Mouse (Mus musculus): Measurements from ENCODE around the gene Ybx3. TPM values are rescaled to one million over a fixed set of nuclear protein-coding genes. Genes with fewer than 3 reads are reported as not detected.
A peak's percentile ranks its signal among the peaks of the same experiment; 100 is the strongest.

Gene Ybx3
- 42.6 and 46.3 TPM in 2 replicates for total RNA-seq (2017)

DNA sequence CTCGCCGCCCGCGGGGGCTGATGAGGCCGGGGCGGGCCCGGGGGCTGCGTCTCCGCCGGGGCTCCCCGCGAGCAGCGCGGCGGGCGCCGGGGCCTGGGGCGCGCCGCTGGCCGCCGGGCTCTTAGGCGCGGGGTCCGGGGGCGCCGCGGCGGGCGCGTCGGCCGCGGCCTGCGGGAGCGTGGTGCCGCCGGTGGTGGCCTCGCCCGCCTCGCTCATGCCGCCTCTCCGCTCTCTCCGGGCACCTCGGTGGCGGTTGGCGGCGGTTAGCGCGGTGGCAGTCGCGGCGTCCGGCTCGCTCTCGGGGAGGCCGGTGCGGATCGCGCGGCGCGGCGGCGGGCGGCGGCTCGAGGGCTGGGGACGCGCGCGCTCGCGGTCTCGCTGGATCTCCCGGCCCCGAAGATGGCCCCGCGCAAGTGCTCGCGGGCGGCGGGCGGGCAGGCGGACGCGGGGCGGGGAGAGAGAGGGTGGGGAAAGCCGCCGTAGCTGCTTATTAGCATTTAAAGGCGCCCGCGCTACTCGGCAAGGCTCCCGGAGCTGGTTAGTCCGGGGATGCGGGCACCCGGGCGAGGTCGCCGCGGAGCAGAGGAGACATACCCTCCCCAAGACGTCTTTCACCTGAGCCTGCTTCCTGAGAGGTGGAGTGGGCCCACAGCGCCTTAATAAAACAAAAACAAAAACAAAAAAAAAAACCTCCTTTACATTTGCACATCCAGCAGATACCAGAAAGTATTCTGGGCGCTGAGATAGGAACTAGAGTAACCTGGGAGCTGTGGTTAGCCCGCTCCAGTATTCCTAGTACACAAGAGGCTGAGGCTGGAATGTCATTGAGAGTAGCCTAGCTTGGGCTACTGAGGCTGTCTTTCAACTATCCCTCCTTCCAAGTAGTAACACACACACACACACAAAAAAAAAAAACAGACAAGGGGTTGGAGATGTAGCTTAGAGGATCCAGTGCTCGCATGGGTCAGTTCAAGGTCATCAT, at the start of gene Ybx3:
TSS of gene Ybx3 (minus strand) at position 437 of the 982 bp plus-strand sequence.
- ATAC-seq (ENCODE audit: extremely low read depth, insufficient number of reproducible peaks, low FRiP score, poor library complexity, severe bottlenecking) = peak; percentile 57

DNA sequence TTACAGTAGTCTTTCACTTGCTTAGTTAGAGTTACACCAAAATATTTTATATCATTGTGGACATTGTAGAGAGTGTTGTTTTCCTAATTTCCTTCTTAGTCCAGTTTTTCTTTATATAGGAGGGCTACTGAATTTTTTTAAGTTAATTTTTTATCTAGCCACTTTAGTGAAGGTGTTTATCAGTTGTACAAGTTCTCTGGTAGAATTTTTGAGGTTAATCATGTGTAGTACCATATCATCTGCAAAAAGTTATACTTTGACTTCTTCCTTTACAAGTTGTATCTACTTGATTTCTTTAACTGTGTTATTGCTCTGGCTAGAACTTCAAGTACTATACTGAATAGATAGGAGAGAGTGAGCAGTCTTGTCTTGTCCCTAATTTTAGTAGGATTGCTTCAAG, 48.4 kb upstream of the Ybx3 start:
- ATAC-seq (ENCODE audit: extremely low read depth, insufficient number of reproducible peaks, low FRiP score, poor library complexity, severe bottlenecking) = no peak

DNA sequence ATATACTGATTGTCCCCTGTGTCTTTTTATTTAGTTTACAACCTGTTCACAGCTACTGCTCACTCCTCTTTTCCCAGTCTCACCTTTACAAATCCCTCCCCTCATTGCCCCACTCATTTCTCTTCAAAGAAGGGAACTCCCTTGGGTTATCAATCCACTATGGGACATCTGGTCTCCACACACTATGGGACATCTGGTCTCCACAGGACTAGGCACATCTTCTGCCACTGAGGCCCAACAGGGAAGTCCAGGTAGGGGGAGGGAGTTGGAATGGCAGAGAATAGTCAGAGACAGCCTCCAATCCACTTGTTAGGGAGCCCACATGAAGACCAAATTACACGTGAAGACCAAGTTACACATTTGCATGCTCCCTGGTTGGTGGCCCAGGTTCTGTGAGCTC, 45.8 kb upstream of the Ybx3 start:
- ATAC-seq (ENCODE audit: extremely low read depth, insufficient number of reproducible peaks, low FRiP score, poor library complexity, severe bottlenecking) = no peak

DNA sequence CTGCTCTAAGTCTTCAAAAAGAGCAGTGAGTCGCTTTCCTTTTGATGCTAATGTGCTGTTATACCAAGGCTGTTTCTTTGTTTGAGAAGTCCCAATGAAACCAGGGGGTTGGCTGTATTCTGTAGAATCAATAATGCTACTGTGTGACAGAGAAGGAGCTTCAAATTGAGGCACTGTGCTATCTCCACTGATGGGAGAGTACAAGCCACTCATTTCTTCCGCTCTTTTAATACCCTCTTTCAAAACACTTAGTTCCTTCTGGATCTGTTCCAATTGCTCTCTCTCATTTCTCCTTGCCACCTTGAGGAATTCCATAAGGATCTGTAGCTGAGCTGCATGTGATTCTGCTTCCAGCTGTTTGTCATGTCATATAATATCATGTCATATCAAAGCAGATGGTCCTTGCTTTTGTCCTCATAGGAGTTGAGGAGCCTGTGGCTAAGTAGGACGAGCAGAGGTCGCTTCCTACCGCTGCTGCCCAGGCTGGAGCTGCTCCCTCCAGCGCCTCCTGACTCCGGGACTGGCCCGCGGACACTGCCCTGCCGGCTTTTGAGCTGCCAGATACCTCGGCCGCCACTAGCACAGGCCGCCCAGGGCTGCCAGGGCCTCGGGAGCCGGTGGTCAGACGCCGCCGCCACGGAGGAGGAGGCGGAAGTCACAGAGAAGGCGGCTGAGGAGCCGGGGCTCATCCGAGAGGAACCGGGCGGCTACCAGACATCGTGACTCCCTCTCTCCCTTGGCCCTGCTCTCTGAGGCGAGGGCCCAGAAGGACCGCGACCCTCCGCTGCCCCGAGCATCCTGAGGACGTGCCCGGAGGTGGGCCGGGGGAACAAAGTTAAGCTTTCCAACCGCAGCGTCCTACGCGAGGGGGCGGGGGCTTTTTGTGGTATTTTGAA, 45.1 kb upstream of the Ybx3 start:
- peak; percentile 23; the same call in 1 of the 2 replicates for ATAC-seq (ENCODE audit: extremely low read depth, insufficient number of reproducible peaks, low FRiP score, poor library complexity, severe bottlenecking)

- ATAC-seq (ENCODE audit: extremely low read depth, insufficient number of reproducible peaks, low FRiP score, poor library complexity, severe bottlenecking) = peak; percentile 23; the same call in 1 of the 2 replicates
These were observed 33.3 kb upstream of the Ybx3 start for GRCm38 (mm10) chr6:131421572-131421971.

GRCm38 (mm10) chr6:131419614-131420013, 31.3 kb upstream of the Ybx3 start:
- ATAC-seq (ENCODE audit: extremely low read depth, insufficient number of reproducible peaks, low FRiP score, poor library complexity, severe bottlenecking) = no peak

DNA sequence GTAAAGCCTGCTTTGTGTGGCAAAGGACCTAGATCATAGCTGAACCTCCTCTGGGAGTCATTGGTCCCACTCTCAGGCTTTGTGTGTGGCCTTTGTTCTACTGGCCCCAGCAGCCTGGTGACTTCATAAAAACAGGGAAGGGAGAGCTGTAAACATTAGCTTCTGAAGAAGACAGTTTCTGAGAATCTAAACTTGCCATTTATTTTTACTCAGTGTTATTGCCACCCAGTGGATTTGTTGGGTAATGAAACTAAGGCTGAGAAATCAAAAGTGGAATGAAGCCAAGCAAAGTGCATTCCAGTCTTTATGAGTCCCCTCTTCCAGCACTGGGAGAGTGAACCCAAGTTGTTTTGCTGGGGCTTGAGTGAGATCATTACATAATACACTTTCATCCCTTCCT, 30.5 kb upstream of the Ybx3 start:
- ATAC-seq (ENCODE audit: extremely low read depth, insufficient number of reproducible peaks, low FRiP score, poor library complexity, severe bottlenecking) = no peak

- no peak for ATAC-seq (ENCODE audit: extremely low read depth, insufficient number of reproducible peaks, low FRiP score, poor library complexity, severe bottlenecking)
These were observed 23.0 kb upstream of the Ybx3 start for GRCm38 (mm10) chr6:131411116-131411843.

DNA sequence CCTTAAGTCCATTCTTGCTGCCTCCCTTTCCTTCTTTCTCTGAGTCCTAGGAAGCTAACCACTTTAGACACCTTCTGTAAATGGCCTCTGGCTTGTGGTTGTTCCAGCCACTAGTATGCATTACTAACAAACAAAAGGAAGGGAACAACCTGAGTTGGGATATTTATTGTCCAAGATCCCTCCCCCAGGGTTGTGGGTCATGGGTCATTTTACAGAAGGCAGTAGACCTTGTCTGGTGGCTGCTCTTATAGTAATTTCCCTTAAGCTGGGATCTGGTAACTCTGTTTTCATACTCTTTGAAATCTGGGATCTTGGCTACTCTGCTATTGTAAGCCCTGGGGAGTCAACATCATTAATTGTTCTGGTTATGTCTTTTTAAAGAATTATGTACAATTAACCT, 18.7 kb upstream of the Ybx3 start:
- ATAC-seq (ENCODE audit: extremely low read depth, insufficient number of reproducible peaks, low FRiP score, poor library complexity, severe bottlenecking) = no peak

DNA sequence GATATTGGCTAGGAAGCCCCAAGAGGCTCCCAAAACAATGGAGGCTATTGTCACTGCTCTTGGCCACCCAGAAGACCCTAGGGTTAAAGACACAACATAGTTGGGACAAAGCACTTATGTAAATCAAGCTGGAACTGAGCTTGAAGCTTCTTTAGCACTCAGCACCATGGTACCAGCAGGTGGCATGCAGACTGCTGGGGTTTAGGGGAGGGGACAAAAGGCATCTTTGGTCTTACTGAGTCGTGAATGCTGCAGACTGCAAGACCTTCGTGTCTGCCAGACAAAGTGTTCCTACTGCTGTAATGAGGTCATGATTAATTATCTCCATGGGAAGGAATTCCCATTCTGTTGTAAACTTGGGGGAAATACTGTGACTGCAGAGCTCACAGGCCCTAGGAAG, 17.6 kb upstream of the Ybx3 start:
- no peak for ATAC-seq (ENCODE audit: extremely low read depth, insufficient number of reproducible peaks, low FRiP score, poor library complexity, severe bottlenecking)

- no peak for ATAC-seq (ENCODE audit: extremely low read depth, insufficient number of reproducible peaks, low FRiP score, poor library complexity, severe bottlenecking)
These were observed 16.9 kb upstream of the Ybx3 start for GRCm38 (mm10) chr6:131405174-131405573.

DNA sequence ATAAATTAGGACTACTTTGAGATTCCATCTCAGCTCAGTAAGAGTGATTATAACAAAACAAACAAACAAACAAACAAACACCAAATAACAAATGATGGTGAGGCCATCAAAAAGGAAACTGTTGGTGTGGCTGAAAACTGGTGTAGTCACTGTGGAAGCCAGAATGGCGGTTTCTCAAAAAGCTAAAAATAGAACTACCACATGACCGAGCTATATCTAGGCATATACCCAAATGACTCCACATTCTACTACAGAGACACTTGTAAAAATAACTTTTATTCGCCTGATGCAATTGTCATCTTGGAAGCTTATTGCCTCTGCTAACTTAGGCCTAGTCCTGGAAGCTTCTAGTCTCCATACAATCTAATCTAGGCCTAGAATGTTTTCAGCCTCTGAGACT, 16.0 kb upstream of the Ybx3 start:
- no peak for ATAC-seq (ENCODE audit: extremely low read depth, insufficient number of reproducible peaks, low FRiP score, poor library complexity, severe bottlenecking)

GRCm38 (mm10) chr6:131403036-131403435, 14.8 kb upstream of the Ybx3 start:
- ATAC-seq (ENCODE audit: extremely low read depth, insufficient number of reproducible peaks, low FRiP score, poor library complexity, severe bottlenecking) = no peak

GRCm38 (mm10) chr6:131402606-131403005, 14.3 kb upstream of the Ybx3 start:
- ATAC-seq (ENCODE audit: extremely low read depth, insufficient number of reproducible peaks, low FRiP score, poor library complexity, severe bottlenecking) = no peak

GRCm38 (mm10) chr6:131401259-131401658, 13.0 kb upstream of the Ybx3 start:
- no peak for ATAC-seq (ENCODE audit: extremely low read depth, insufficient number of reproducible peaks, low FRiP score, poor library complexity, severe bottlenecking)

GRCm38 (mm10) chr6:131396650-131397049, 8.4 kb upstream of the Ybx3 start:
- ATAC-seq (ENCODE audit: extremely low read depth, insufficient number of reproducible peaks, low FRiP score, poor library complexity, severe bottlenecking) = no peak

DNA sequence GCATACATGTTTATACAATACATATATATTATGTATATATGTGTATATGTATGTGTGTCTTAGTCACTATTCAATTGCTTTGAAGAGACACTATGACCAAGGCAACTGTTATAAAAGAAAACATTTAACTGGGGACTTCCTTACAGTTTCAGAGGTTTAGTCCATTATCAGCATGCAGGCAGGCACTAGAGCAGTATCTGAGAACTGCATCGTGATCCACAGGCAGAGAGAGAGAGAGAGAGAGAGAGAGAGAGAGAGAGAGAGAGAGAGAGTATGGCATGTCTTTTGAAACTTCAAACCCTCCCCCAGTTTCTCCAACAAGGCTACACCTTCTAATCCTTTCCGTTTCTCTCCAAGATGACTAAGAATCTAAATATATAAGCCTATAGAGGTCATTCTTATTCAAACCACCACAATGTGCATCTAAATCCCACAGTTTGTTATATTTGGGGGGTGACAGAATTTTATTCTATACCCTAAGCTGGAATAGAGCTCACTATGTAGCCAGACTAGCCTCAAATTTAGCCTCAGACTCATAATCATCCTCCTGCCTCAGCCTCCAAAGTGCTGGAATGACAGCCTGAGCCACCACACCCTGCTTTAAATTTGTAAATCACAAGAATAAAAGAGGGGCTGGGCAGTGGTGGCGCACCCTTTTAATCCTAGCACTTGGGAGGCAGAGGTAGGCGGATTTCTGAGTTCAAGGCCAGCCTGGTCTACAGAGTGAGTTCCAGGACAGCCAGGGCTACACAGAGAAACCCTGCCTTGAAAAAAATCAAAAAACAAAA, 5.8 kb upstream of the Ybx3 start:
- no peak for ATAC-seq (ENCODE audit: extremely low read depth, insufficient number of reproducible peaks, low FRiP score, poor library complexity, severe bottlenecking)

Data from neutrophil, adult 5-6 weeks (primary cell).